Mouse (Mus musculus) kidney, postnatal 10 days (tissue): ENCODE data around the gene Slc16a13.
A peak's percentile ranks its signal among the peaks of the same experiment; 100 is the strongest.

Experiments
- DNase-seq: peaks from one replicate; pipeline ENCODE4 v3.0.0; 2021; ENCODE audit warnings: mixed read lengths

The Slc16a13 gene

GRCm38 (mm10) chr11:70230239-70230727, 9.4 kb upstream of the Slc16a13 start:
- DNase-seq, result peak; percentile 92

- peak; percentile 80 for DNase-seq
These were observed 8.6 kb upstream of the Slc16a13 start, which contains the start of gene Bcl6b for GRCm38 (mm10) chr11:70229260-70230010. Gene Bcl6b, minus strand, starts transcription at chr11:70229798.

GRCm38 (mm10) chr11:70228828-70229227, 8.0 kb upstream of the Slc16a13 start:
- peak; percentile 93 for DNase-seq

- DNase-seq, result no peak
These were observed 6.9 kb upstream of the Slc16a13 start for GRCm38 (mm10) chr11:70227661-70228245.

GRCm38 (mm10) chr11:70227126-70227525, 6.3 kb upstream of the Slc16a13 start:
- DNase-seq, result no peak

GRCm38 (mm10) chr11:70226602-70226890, 5.7 kb upstream of the Slc16a13 start:
- DNase-seq, result no peak

- DNase-seq, result no peak
These were observed 5.1 kb upstream of the Slc16a13 start for GRCm38 (mm10) chr11:70225798-70226601.

- DNase-seq, result peak; percentile 66
These were observed 2.9 kb upstream of the Slc16a13 start for GRCm38 (mm10) chr11:70223724-70224123.

GRCm38 (mm10) chr11:70221603-70222500, 988 bp upstream of the Slc16a13 start:
- DNase-seq, result peak; percentile 57

- no peak for DNase-seq
These were observed 541 bp downstream of the Slc16a13 start for GRCm38 (mm10) chr11:70220323-70220722.

- no peak for DNase-seq
These were observed 991 bp downstream of the Slc16a13 start for GRCm38 (mm10) chr11:70219873-70220272.

GRCm38 (mm10) chr11:70218741-70219470, 2.0 kb downstream of the Slc16a13 start:
- no peak for DNase-seq

- peak; percentile 53 for DNase-seq
These were observed 2.8 kb downstream of the Slc16a13 start for GRCm38 (mm10) chr11:70218039-70218438.

GRCm38 (mm10) chr11:70216103-70216502, 4.8 kb downstream of the Slc16a13 start:
- DNase-seq, result no peak

- DNase-seq, result peak; percentile 59
These were observed 5.6 kb downstream of the Slc16a13 start for GRCm38 (mm10) chr11:70215301-70215700.

- DNase-seq, result peak; percentile 47
These were observed 6.0 kb downstream of the Slc16a13 start for GRCm38 (mm10) chr11:70214856-70215209.

GRCm38 (mm10) chr11:70214191-70214855, 6.5 kb downstream of the Slc16a13 start:
- peak; percentile 74 for DNase-seq

- DNase-seq, result no peak
These were observed 7.1 kb downstream of the Slc16a13 start for GRCm38 (mm10) chr11:70213736-70214135.

GRCm38 (mm10) chr11:70212896-70213295, 8.0 kb downstream of the Slc16a13 start:
- peak; percentile 86 for DNase-seq

GRCm38 (mm10) chr11:70212423-70212822, 8.4 kb downstream of the Slc16a13 start, which contains the start of gene Slc16a11:
Gene Slc16a11, plus strand, starts transcription at chr11:70212752.
- DNase-seq, result no peak

GRCm38 (mm10) chr11:70211972-70212371, 8.9 kb downstream of the Slc16a13 start:
- no peak for DNase-seq
